Mouse (Mus musculus) left cerebral cortex, adult 8-10 months (tissue): ENCODE data around the gene P2ry2. TPM values are rescaled to one million over a fixed set of nuclear protein-coding genes. Genes with fewer than 3 reads are reported as not detected.

Experiments
- DNase-seq, 2 experiments: peaks; one replicate each; pipeline ENCODE4 v3.0.0; 2022; ENCODE audit warnings: low spot score in 2 of 2
- total RNA-seq, 4 experiments: library from RNA; stranded (reverse); gene quantifications; 2 replicates each; pipeline ENCODE4 v1.2.4; 2022

The P2ry2 gene
- total RNA-seq, 4 experiments from 2014 or later = 1.1 to 1.6 (median 1.3) TPM

GRCm38 (mm10) chr7:101027623-101028443 lies 15.2 kb upstream of the P2ry2 start:
- DNase-seq = no peak

GRCm38 (mm10) chr7:101026836-101027235 lies 14.2 kb upstream of the P2ry2 start:
- no peak for DNase-seq

- peak in 1 of 2 experiments; percentile 57 for DNase-seq
Observed at GRCm38 (mm10) chr7:101017492-101017891, 4.8 kb upstream of the P2ry2 start.

GRCm38 (mm10) chr7:101017021-101017461 lies 4.4 kb upstream of the P2ry2 start:
- peak in 1 of 2 experiments; percentile 13 for DNase-seq

- no peak for DNase-seq
Observed at GRCm38 (mm10) chr7:101014985-101015384, 2.3 kb upstream of the P2ry2 start.

GRCm38 (mm10) chr7:101014041-101014440 lies 1.4 kb upstream of the P2ry2 start:
- DNase-seq = no peak

- peak in 1 of 2 experiments; percentile 15 for DNase-seq
Observed at GRCm38 (mm10) chr7:101011681-101012367, 842 bp downstream of the P2ry2 start.

GRCm38 (mm10) chr7:101010741-101011140 lies 1.9 kb downstream of the P2ry2 start:
- no peak for DNase-seq

- DNase-seq = no peak
Observed at GRCm38 (mm10) chr7:101006201-101006600, 6.5 kb downstream of the P2ry2 start.

- DNase-seq = peak in 1 of 2 experiments; percentile 17
Observed at GRCm38 (mm10) chr7:101005119-101005518, 7.5 kb downstream of the P2ry2 start.

GRCm38 (mm10) chr7:101003442-101004326 lies 9.0 kb downstream of the P2ry2 start:
- DNase-seq = no peak

GRCm38 (mm10) chr7:101002274-101002673 lies 10.4 kb downstream of the P2ry2 start:
- DNase-seq = no peak

GRCm38 (mm10) chr7:100999623-101000022 lies 13.0 kb downstream of the P2ry2 start:
- no peak for DNase-seq

- no peak for DNase-seq
Observed at GRCm38 (mm10) chr7:100998578-100998960, 14.1 kb downstream of the P2ry2 start.

GRCm38 (mm10) chr7:100997951-100998577 lies 14.6 kb downstream of the P2ry2 start:
- DNase-seq = no peak

GRCm38 (mm10) chr7:100997215-100997614 lies 15.5 kb downstream of the P2ry2 start:
- DNase-seq = no peak

GRCm38 (mm10) chr7:100995951-100996350 lies 16.7 kb downstream of the P2ry2 start:
- no peak for DNase-seq

GRCm38 (mm10) chr7:100995260-100995864 lies 17.3 kb downstream of the P2ry2 start:
- no peak for DNase-seq

GRCm38 (mm10) chr7:100993166-100993565 lies 19.5 kb downstream of the P2ry2 start:
- DNase-seq = no peak

- no peak for DNase-seq
Observed at GRCm38 (mm10) chr7:100991972-100992371, 20.7 kb downstream of the P2ry2 start.
